Mouse (Mus musculus): ENCODE results near the gene Derl3.

DNA sequence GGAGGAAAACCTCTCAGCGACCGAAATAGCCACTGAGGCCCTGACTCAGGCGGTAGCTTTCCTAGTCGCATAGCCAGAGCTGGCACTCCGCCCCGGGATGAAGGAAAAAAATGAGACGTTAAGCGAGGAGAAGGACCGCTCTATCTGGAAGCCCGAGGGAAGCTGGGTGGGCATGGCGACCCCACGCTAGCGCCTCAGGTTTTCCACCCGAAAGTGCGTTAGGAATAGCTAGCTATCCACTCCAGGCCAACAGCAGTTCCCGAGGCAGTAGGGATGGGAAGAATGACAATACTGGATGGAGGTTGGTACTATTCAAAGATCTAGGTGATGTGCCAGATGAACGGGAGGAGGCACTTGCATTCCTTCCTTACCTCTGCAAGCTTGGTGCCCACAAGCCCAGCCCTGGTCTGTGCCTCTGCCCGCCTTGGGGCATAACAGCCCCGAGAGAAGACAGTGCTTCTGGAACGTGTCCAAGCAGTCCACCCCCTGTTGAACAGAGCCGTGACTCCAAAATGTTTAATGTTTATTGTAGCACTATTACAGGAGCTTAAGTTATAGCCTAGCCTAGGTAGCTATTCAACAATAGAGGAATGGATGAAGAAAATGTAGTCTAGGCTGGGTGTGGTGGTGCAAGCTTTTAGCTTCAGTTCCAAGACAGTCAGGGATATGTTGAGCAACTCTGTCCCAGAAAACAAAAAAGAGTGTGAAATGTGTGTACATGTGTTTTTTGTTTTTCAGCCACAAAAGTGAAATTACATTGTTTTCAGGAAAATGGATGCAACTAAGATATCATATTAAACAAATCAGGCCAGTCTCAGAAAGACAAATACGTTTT is 28.7 kb downstream of the Derl3 start:
- TF ChIP-seq CTCF (IDR thresholded peaks at IDR 0.05; ENCODE audit: low read depth) (no peak), EP300 (IDR thresholded peaks at IDR 0.05; ENCODE audit: low read depth) (no peak)
